Mouse (Mus musculus) splenic B cell, adult 2 months (primary cell): ENCODE data around the gene Blvra.
A peak's percentile ranks its signal among the peaks of the same experiment; 100 is the strongest.
"Not testable (repeated sequence)": the region's sequence is repeated elsewhere in the genome, so short reads cannot be mapped to it uniquely, and the experiment has no call there.

Source experiments
- DNase-seq: peaks from one replicate; pipeline ENCODE4 v3.0.0-alpha.2; 2011; ENCODE audit warnings: low read depth, low spot score
- H3K27me3 ChIP-seq: 2 replicates; pipeline ENCODE4 v1.6.1; 2012; ENCODE audit warnings: mild to moderate bottlenecking, low read length, moderate library complexity, mixed read lengths; ENCODE audit not compliant: control insufficient read depth, poor library complexity, insufficient read depth, severe bottlenecking
- H3K36me3 ChIP-seq: 2 replicates; pipeline ENCODE4 v1.6.1; 2012; ENCODE audit warnings: mild to moderate bottlenecking, low read length, moderate library complexity, mixed read lengths; ENCODE audit not compliant: control insufficient read depth, poor library complexity, insufficient read depth, severe bottlenecking

The Blvra gene

GRCm38 (mm10) chr2:127070435-127070841 lies at the start of gene Blvra:
Gene Blvra, plus strand, starts transcription at chr2:127070665.
- no peaks in the 10 kb centered on the region for H3K27me3 ChIP-seq
- peak; percentile 92 for DNase-seq
- H3K36me3 ChIP-seq = no peaks in the 10 kb centered on the region

GRCm38 (mm10) chr2:127035006-127035605 lies 35.4 kb upstream of the Blvra start:
- Histone ChIP-seq H3K36me3 (peaks cover 8% of the 10 kb centered on the region), H3K27me3 (no peaks in the 10 kb centered on the region)
- DNase-seq = no peak

- peaks cover 8% of the 10 kb centered on the region for H3K36me3 ChIP-seq
- H3K27me3 ChIP-seq = no peaks in the 10 kb centered on the region
- DNase-seq = no peak
Observed at GRCm38 (mm10) chr2:127037299-127037698, 33.2 kb upstream of the Blvra start.

DNA sequence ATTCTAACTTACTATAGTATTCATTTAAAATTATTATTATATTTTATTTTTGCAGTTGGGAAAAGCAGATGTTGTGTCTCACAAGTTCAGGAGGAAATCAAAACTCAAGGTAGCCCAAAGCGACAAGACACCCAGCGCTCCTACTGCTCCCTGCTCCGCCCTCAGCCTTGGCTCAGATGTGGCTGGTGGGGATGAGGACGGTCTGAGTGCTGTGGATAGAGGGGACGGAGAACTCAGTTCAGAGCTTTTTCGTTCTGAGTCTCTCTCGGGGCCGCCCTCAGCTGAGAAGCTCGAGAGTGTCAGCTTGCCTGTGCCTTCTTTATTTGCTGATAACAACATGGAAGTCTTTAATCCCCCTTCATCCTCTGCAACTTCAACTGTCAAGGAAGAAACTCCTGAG lies 9.0 kb upstream of the Blvra start:
- DNase-seq = no peak
- peaks cover 11% of the 10 kb centered on the region for H3K36me3 ChIP-seq
- no peaks in the 10 kb centered on the region for H3K27me3 ChIP-seq

DNA sequence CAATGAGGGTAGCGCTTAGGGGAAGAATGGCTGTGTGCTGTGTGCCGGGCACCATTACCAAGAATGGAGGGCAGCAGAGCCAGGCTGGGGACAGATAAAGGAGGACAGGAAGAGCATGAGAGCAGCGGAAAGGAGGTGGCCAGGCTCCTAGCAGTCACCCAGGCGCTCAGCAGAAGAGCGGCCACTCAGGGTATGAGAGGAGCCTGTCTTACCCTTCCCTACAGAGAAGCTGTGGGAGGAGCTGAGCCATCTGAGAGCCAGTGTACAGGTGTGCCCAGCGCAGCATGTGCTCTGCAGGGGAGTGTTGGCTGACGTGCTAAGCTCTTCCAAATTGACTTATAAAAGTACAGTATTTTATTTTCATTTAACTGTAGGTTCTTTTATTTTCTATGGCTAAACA lies 1.7 kb upstream of the Blvra start:
- no peak for DNase-seq
- no peaks in the 10 kb centered on the region for H3K27me3 ChIP-seq
- H3K36me3 ChIP-seq = no peaks in the 10 kb centered on the region

GRCm38 (mm10) chr2:127069781-127070434 lies 557 bp upstream of the Blvra start:
- no peak for DNase-seq
- Histone ChIP-seq H3K36me3 (no peaks in the 10 kb centered on the region), H3K27me3 (no peaks in the 10 kb centered on the region)

GRCm38 (mm10) chr2:127070879-127071278 lies 414 bp downstream of the Blvra start:
- no peaks in the 10 kb centered on the region for H3K36me3 ChIP-seq
- no peaks in the 10 kb centered on the region for H3K27me3 ChIP-seq
- DNase-seq = peak; percentile 3

DNA sequence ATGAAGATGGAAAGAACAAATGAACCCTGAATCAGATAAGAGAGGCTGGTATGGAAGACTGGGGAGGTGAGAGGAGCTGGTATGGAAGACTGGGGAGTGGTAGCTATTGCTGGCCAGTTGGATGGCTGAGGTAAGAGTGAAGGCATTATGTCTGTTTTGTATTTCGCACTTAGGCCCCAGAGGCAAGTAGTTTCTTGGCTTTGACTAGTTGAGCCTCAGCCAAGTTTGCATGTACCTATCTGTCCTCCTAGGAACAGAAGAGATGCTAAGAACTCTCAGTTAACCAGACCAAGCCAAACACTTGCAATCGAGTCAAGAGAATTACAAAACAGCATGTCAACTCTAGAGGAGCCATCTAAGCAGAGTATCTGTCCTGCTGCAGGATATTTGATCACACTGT lies 3.7 kb downstream of the Blvra start:
- Histone ChIP-seq H3K36me3 (no peaks in the 10 kb centered on the region), H3K27me3 (no peaks in the 10 kb centered on the region)
- DNase-seq = no peak

DNA sequence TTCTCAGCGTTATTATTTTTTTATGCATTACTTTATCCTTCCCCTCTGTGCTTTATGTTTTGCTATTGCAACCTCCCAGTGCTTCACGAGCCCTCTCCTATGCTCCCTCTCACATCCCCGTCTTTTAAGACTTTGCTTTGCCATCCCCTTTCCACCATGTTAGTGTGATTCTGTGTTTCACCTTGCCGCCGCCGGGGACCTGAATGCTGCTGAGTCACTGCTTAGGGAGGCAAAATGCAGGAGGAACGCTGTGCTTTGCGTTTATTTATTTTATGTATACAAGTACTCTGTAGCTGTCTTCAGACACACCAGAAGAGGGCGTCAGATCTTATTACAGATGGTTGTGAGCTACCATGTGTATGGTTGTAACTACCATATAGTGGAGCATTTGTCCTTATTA lies 7.1 kb downstream of the Blvra start:
- DNase-seq = no peak
- Histone ChIP-seq H3K36me3 (0 out of 2 replicates have a peak, but pooled peaks cover 1% of the 10 kb centered on the region), H3K27me3 (no peaks in the 10 kb centered on the region)

- not testable (repeated sequence) for H3K36me3 ChIP-seq, H3K27me3 ChIP-seq, DNase-seq
Observed at GRCm38 (mm10) chr2:127079066-127079465, 8.6 kb downstream of the Blvra start.

- Histone ChIP-seq H3K27me3 (no peaks in the 10 kb centered on the region), H3K36me3 (0 out of 2 replicates have a peak, but pooled peaks cover 1% of the 10 kb centered on the region)
- no peak for DNase-seq
Observed at GRCm38 (mm10) chr2:127079881-127080590, 9.6 kb downstream of the Blvra start.

- Histone ChIP-seq H3K27me3 (no peaks in the 10 kb centered on the region), H3K36me3 (0 out of 2 replicates have a peak, but pooled peaks cover 1% of the 10 kb centered on the region)
- no peak for DNase-seq
Observed at GRCm38 (mm10) chr2:127080591-127081218, 10.2 kb downstream of the Blvra start.

DNA sequence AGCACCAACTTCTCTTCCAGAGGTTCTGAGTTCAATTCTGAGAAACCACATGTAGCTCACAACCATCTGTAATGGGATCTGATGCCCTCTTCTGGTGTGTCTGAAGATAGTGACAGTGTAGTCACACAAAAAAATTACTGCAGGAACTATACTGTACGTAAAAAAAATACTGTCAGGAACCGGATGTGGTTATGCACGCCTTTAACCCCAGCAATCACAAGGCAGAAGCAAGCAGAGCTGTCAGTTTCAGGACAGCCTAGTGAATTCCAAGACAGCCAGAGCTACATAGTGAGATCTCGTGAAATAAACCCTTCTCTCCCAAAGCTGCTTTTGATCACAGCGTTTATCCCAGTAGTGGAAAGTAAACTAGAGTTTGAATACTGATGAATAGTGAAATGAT lies 15.8 kb downstream of the Blvra start:
- H3K36me3 ChIP-seq = no peaks in the 10 kb centered on the region
- DNase-seq = peak; percentile 53

GRCm38 (mm10) chr2:127090151-127090550 lies 19.7 kb downstream of the Blvra start:
- H3K27me3 ChIP-seq, DNase-seq, H3K36me3 ChIP-seq: not testable (repeated sequence)

More for the DNA sequence above, 15.8 kb downstream of the Blvra start:
- no peaks in the 10 kb centered on the region for H3K27me3 ChIP-seq

DNA sequence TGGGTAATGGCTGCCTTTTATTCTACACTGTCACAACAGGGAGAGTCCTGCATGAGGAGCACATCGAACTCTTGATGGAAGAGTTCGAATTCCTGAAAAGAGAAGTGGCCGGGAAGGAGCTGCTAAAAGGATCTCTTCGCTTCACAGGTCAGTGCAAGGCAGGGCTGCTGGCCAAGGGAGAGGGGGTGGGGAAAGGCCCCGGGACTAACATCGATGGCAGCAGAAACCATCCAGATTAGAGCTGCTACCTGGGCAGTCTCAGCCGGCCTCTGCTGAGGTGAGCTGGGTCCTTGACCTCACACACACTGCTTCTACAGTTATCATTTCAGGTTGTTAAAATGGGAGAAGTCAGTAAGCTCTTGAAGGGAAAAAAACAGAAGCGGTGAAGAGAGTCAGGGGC lies 21.5 kb downstream of the Blvra start:
- Histone ChIP-seq H3K27me3 (no peaks in the 10 kb centered on the region), H3K36me3 (peaks cover 7% of the 10 kb centered on the region; the same call in 1 of the 2 replicates)
- no peak for DNase-seq
